Comparison of ENCODE assay signal across 8 mouse cellular contexts in genomic region chr11:69801379-69801977, GRCm38 (mm10). TPM values are rescaled to one million over a fixed set of nuclear protein-coding genes. Genes with fewer than 3 reads are reported as not detected.
A peak's percentile ranks its signal among the peaks of the same experiment; 100 is the strongest.
DNase-seq lines count a peak whose midpoint lies in the region; ATAC-seq and TF ChIP-seq lines count a peak whose summit lies in the region.

Gene Fgf11 (minus strand): TSS chr11:69801857.

- peak within 1 kb of the TSS; percentile 94 for H3K4me2 ChIP-seq in hindbrain, embryonic 13.5 days
- H3K4me2 ChIP-seq in liver, embryonic 11.5 days, result peak within 1 kb of the TSS; percentile 94
- H3K4me2 ChIP-seq in stomach, embryonic 16.5 days (ENCODE audit: low read depth, low read length), result peak within 1 kb of the TSS; percentile 99

- 4% methylated on average over 33 of the region's 33 CpGs for WGBS in lung, adult 2 months
- WGBS in hindbrain, embryonic 13.5 days, result 2% methylated on average over 33 of the region's 33 CpGs
- WGBS in liver, embryonic 11.5 days, result 3% methylated on average over 33 of the region's 33 CpGs
- under 1% methylated on average over 28 of the region's 33 CpGs for WGBS in stomach, embryonic 16.5 days

- H3K4me1 ChIP-seq in lung, adult 2 months (ENCODE audit: control insufficient read depth, insufficient read depth, low read length), result peaks cover 20% of the 10 kb centered on the region
- H3K4me1 ChIP-seq in hindbrain, embryonic 13.5 days (replicated peaks), result peaks cover 73% of the 10 kb centered on the region
- H3K4me1 ChIP-seq in liver, embryonic 11.5 days (replicated peaks; ENCODE audit: control insufficient read depth, insufficient read depth, low read length), result peaks cover 46% of the 10 kb centered on the region
- peaks cover 58% of the 10 kb centered on the region for H3K4me1 ChIP-seq in stomach, embryonic 16.5 days (ENCODE audit: control insufficient read depth, insufficient read depth, low read length)

- TF ChIP-seq CTCF in lung, adult 2 months (IDR thresholded peaks at IDR 0.05; ENCODE audit: insufficient read depth, low read length), result no peak

- H3K4me3 ChIP-seq in lung, adult 2 months (replicated peaks; ENCODE audit: extremely low read depth, low read depth, low read length), result peak within 1 kb of the TSS; percentile 67
- H3K4me3 ChIP-seq in hindbrain, embryonic 13.5 days, result peak within 1 kb of the TSS; percentile 52
- H3K4me3 ChIP-seq in liver, embryonic 11.5 days (ENCODE audit: low read depth, low read length), result peak within 1 kb of the TSS; percentile 58
- H3K4me3 ChIP-seq in stomach, embryonic 16.5 days (replicated peaks; ENCODE audit: low read length), result peak within 1 kb of the TSS; percentile 72

- DNase-seq in adrenal gland, postnatal 10 days, result peak; percentile 31
- no peak for DNase-seq in adrenal gland, adult 2 months
- no peak for DNase-seq in lung, adult 2 months
- no peak for DNase-seq in lung, postnatal 36 days
- no peak for DNase-seq in liver, embryonic 11.5 days (ENCODE audit: low spot score)
- no peak for DNase-seq in cerebellum, adult 8-10 months

- H3K27ac ChIP-seq in hindbrain, embryonic 13.5 days, result peak within 1 kb of the TSS; percentile 95
- peak within 1 kb of the TSS; percentile 16; the same call in 1 of the 2 replicates for H3K27ac ChIP-seq in liver, embryonic 11.5 days (ENCODE audit: low read depth, low read length)
- peak within 1 kb of the TSS; percentile 47; the same call in 1 of the 2 replicates for H3K27ac ChIP-seq in stomach, embryonic 16.5 days (ENCODE audit: low read length)

- H3K9ac ChIP-seq in hindbrain, embryonic 13.5 days, result peak within 1 kb of the TSS; percentile 89
- H3K9ac ChIP-seq in liver, embryonic 11.5 days (ENCODE audit: low read depth, low read length), result peak within 1 kb of the TSS; percentile 59
- peak within 1 kb of the TSS; percentile 83 for H3K9ac ChIP-seq in stomach, embryonic 16.5 days (ENCODE audit: low read length)

- peaks cover 4% of the 10 kb centered on the region for H3K36me3 ChIP-seq in hindbrain, embryonic 13.5 days
- no peaks in the 10 kb centered on the region for H3K36me3 ChIP-seq in liver, embryonic 11.5 days (ENCODE audit: control insufficient read depth, insufficient read depth, low read length)
- no peaks in the 10 kb centered on the region for H3K36me3 ChIP-seq in stomach, embryonic 16.5 days (ENCODE audit: control insufficient read depth, insufficient read depth, low read length)

- peaks cover 52% of the 10 kb centered on the region for H3K27me3 ChIP-seq in hindbrain, embryonic 13.5 days
- peaks cover 83% of the 10 kb centered on the region for H3K27me3 ChIP-seq in liver, embryonic 11.5 days (replicated peaks; ENCODE audit: control insufficient read depth, insufficient read depth, low read length)
- H3K27me3 ChIP-seq in stomach, embryonic 16.5 days (ENCODE audit: control insufficient read depth, insufficient read depth, low read length), result peaks cover 12% of the 10 kb centered on the region

- ATAC-seq in hindbrain, embryonic 13.5 days (ENCODE audit: low FRiP score), result no peak
- ATAC-seq in liver, embryonic 11.5 days (replicated peaks; ENCODE audit: low FRiP score), result no peak
- ATAC-seq in stomach, embryonic 16.5 days (ENCODE audit: insufficient read depth, low FRiP score), result no peak

- TF ChIP-seq POLR2A in lung, adult 2 months (IDR thresholded peaks at IDR 0.05; ENCODE audit: borderline replicate concordance, extremely low read depth, low read depth, low read length), result no peak

- H3K9me3 ChIP-seq in hindbrain, embryonic 13.5 days, result 0 out of 2 replicates have a peak, but pooled peaks cover 1% of the 10 kb centered on the region
- H3K9me3 ChIP-seq in liver, embryonic 11.5 days (ENCODE audit: control insufficient read depth, low read length), result no peaks in the 10 kb centered on the region
- no peaks in the 10 kb centered on the region for H3K9me3 ChIP-seq in stomach, embryonic 16.5 days (replicated peaks; ENCODE audit: control insufficient read depth, low read length)

RNA-seq across cellular contexts. Expression of gene Fgf11, which starts in this region (rescaled TPM):
- 1 to 10 TPM; 2.4 to 3.8 TPM for total RNA-seq in adrenal gland, postnatal 10 days (2021)
- total RNA-seq in adrenal gland, adult 2 months (2021), result 10 to 100 TPM in 1 of 2 experiments, 1 to 10 TPM in 1; 4.6 to 12.8 TPM
- polyA plus RNA-seq in adrenal gland, adult 2 months (2012; rRNA removed), result 6.0 and 13.4 TPM in 2 replicates
- 6.9 and 8.0 TPM in 2 replicates for polyA plus RNA-seq in lung, adult 2 months (2012; rRNA removed)
- 4.8 and 5.5 TPM in 2 replicates for polyA plus RNA-seq in hindbrain, embryonic 13.5 days (2015; fragmentation: Nextera tagmentation; extraction: Ambion mirVana)
- polyA plus RNA-seq in liver, embryonic 11.5 days (2014; fragmentation: Nextera tagmentation; extraction: Ambion mirVana), result 1.2 TPM in 2 replicates
- 1.8 and 2.5 TPM in 2 replicates for polyA plus RNA-seq in stomach, embryonic 16.5 days (2015; fragmentation: Nextera tagmentation; extraction: Ambion mirVana)

Comparison
In these comparisons a context has a peak if more than half of its experiments do, and no peak if none do; other contexts are left out.
1. H3K27ac ChIP-seq: peak in every context shown above with its lines; median percentile 95 in hindbrain, embryonic 13.5 days; 47 in stomach, embryonic 16.5 days; 16 in liver, embryonic 11.5 days.